In genomic region chr3:108850506-108850905, GRCm38 (mm10) we compare ENCODE assay signal across 9 mouse cellular contexts. TPM values are rescaled to one million over a fixed set of nuclear protein-coding genes. Genes with fewer than 3 reads are reported as not detected.
DNase-seq lines count a peak whose midpoint lies in the region; TF ChIP-seq lines count a peak whose summit lies in the region.
"Had no signal": no experiment of that assay in that cellular context is flagged by ENCODE, and none has a peak within 500 bp of the region (broad histone marks: within the 10 kb centered on the region; RNA-seq: fewer than 3 reads in every experiment).

No protein-coding gene starts in this region.

- H3K4me1 ChIP-seq in CH12.LX (ENCODE audit: control insufficient read depth in 1 of 2, insufficient read depth in 2 of 2) = peaks cover 28 to 57% of the 10 kb centered on the region in 2 experiments

- intact Hi-C loops in left cerebral cortex, postnatal 14 days (cut with DNase I) = loop anchor here (5.0 kb wide), 1 partner anchor 212 kb away; no protein-coding TSS in a partner anchor
- intact Hi-C loops in left cerebral cortex, postnatal 36 days (cut with DNase I) = no loop called here

- no peaks in the 10 kb centered on the region for H3K27me3 ChIP-seq in CH12.LX (replicated peaks)
- H3K27me3 ChIP-seq: heart, embryonic 12.5 days had no signal

- in situ Hi-C loops in CH12.LX (cut with MboI; ENCODE audit: low pct_ligation_motif_present, low pct_unique_long_range_greater_than_20kb, low sequenced_read_pairs) = no loop called here

- no peak for TF ChIP-seq RAD21 in CH12.LX (IDR thresholded peaks at IDR 0.05; ENCODE audit: low read depth, low read length)

- TF ChIP-seq EP300 in CH12.LX (IDR thresholded peaks at IDR 0.05; ENCODE audit: low read length) = peak; percentile 69; the same call in 1 of the 2 replicates

- no peak overlapping the region for H3K4me3 ChIP-seq in CH12.LX (replicated peaks in 1 of 3; ENCODE audit: low read depth in 2 of 3, low read length in 2 of 3, poor library complexity in 1 of 3)
- H3K4me3 ChIP-seq: heart, embryonic 12.5 days had no signal

- dilution Hi-C loops in CH12.LX (cut with MboI; ENCODE audit: extremely low pct_ligation_motif_present, extremely low pct_unique_long_range_greater_than_20kb, low sequenced_read_pairs) = no loop called here

- DNase-seq in left cerebral cortex, postnatal 14 days (ENCODE audit: low spot score in 2 of 2) = peak; percentile 19 to 22
- no peak for DNase-seq in left cerebral cortex, postnatal 36 days (ENCODE audit: low spot score in 2 of 2)
- DNase-seq in CH12.LX (ENCODE audit: extremely low read depth) = peak; percentile 79
- DNase-seq in adrenal gland, adult 2 months = peak; percentile 79
- peak; percentile 39 for DNase-seq in lung, postnatal 36 days
- DNase-seq in yolk sac, embryonic 10.5 days (ENCODE audit: low spot score) = no peak
- DNase-seq in retina, embryonic 14.5 days (ENCODE audit: low spot score) = no peak
- DNase-seq in spleen, postnatal 4 days (ENCODE audit: low spot score in 2 of 2) = no peak

- H3K27ac ChIP-seq in CH12.LX (ENCODE audit: insufficient read depth, low read depth) = peak overlapping the region; percentile 91

- TF ChIP-seq POLR2A in CH12.LX (IDR thresholded peaks at IDR 0.05; ENCODE audit: low read depth, low read length) = no peak

- no peaks in the 10 kb centered on the region for H3K9me3 ChIP-seq in CH12.LX (replicated peaks; ENCODE audit: low read length)
- H3K9me3 ChIP-seq: heart, embryonic 12.5 days had no signal

- peak overlapping the region; percentile 33; the same call in 1 of the 2 replicates for H3K9ac ChIP-seq in CH12.LX (ENCODE audit: insufficient read depth, low read depth)
- H3K9ac ChIP-seq: heart, embryonic 12.5 days had no signal

- H3K4me2 ChIP-seq in CH12.LX (ENCODE audit: insufficient read depth, low read depth, poor library complexity, severe bottlenecking) = peak overlapping the region; percentile 51; the same call in 1 of the 2 replicates
- H3K4me2 ChIP-seq: heart, embryonic 12.5 days had no signal

- no peak for TF ChIP-seq CTCF in CH12.LX (conservative IDR thresholded peaks at IDR 0.05 in 1 of 2, IDR thresholded peaks at IDR 0.05 in 1 of 2; ENCODE audit: low read depth in 2 of 2, low read length in 2 of 2)

- no peaks in the 10 kb centered on the region for H3K36me3 ChIP-seq in CH12.LX (replicated peaks in 1 of 2; ENCODE audit: control insufficient read depth in 1 of 2, insufficient read depth in 1 of 2, low read length in 1 of 2)
- H3K36me3 ChIP-seq: heart, embryonic 12.5 days had no signal

- no peaks in the 10 kb centered on the region for H3K79me2 ChIP-seq in CH12.LX (replicated peaks; ENCODE audit: control insufficient read depth, extremely low read depth, insufficient read depth, poor library complexity, severe bottlenecking)

TF ChIP-seq in CH12.LX, 34 proteins besides CTCF, POLR2A, EP300 and RAD21:
- TF ChIP-seq JUN (IDR thresholded peaks at IDR 0.05; ENCODE audit: insufficient read depth, low read depth, low read length) (peak; percentile 48; the same call in 1 of the 2 replicates), UBTF (IDR thresholded peaks at IDR 0.05; ENCODE audit: low read depth, low read length) (no peak), BHLHE40 (IDR thresholded peaks at IDR 0.05; ENCODE audit: low read depth, low read length) (peak; percentile 85), IRF4 (IDR thresholded peaks at IDR 0.05; ENCODE audit: low read depth, low read length) (peak; percentile 71), ETS1 (conservative IDR thresholded peaks at IDR 0.05; ENCODE audit: low read depth, low read length) (peak; percentile 78), ELF1 (IDR thresholded peaks at IDR 0.05; ENCODE audit: low read depth, low read length) (0 out of 2 replicates have a peak, but pooled peaks have one; percentile 28), TCF12 (IDR thresholded peaks at IDR 0.05; ENCODE audit: low read depth, low read length) (0 out of 2 replicates have a peak, but pooled peaks have one; percentile 17), NRF1 (IDR thresholded peaks at IDR 0.05; ENCODE audit: low read depth, low read length) (no peak), TBP (conservative IDR thresholded peaks at IDR 0.05; ENCODE audit: low read depth, low read length) (0 out of 2 replicates have a peak, but pooled peaks have one; percentile 37)

RNA-seq across cellular contexts. Expression of gene Stxbp3, which starts 10.2 kb away (rescaled TPM):
- total RNA-seq in left cerebral cortex, postnatal 14 days (2021) = 10 to 100 TPM; 16.7 to 17.5 TPM
- total RNA-seq in left cerebral cortex, postnatal 36 days (2021) = 10 to 100 TPM; 22.4 to 23.7 TPM
- total RNA-seq in CH12.LX (2012; rRNA removed) = 14.5 and 21.5 TPM in 2 replicates
- 14.4 and 16.7 TPM in 2 replicates for total RNA-seq in CH12.LX (2014; rRNA removed)
- polyA plus RNA-seq in CH12.LX (2012; ENCODE audit: insufficient read length, low read depth) = 12.1 and 16.7 TPM in 2 replicates
- 10 to 100 TPM; 43.1 to 60.1 TPM for total RNA-seq in adrenal gland, adult 2 months (2021)
- polyA plus RNA-seq in adrenal gland, adult 2 months (2012; rRNA removed) = 1.9 and 2.8 TPM in 2 replicates

RNA-seq across cellular contexts. Expression of gene Fndc7, which starts 39.3 kb away (rescaled TPM):
- total RNA-seq in left cerebral cortex, postnatal 14 days (2021) = under 1 TPM in 1 of 2 experiments, not detected in 1; 0.11 TPM
- total RNA-seq in left cerebral cortex, postnatal 36 days (2021) = not detected
- total RNA-seq in CH12.LX (2012; rRNA removed) (0.42 and 0.81 TPM in 2 replicates), CH12.LX (2014; rRNA removed) (1.1 TPM in 2 replicates)
- 0.57 and 0.61 TPM in 2 replicates for polyA plus RNA-seq in CH12.LX (2012; ENCODE audit: insufficient read length, low read depth)
- total RNA-seq in adrenal gland, adult 2 months (2021) = 1 to 10 TPM in 1 of 2 experiments, under 1 TPM in 1; 0.35 to 1.1 TPM
- 0.19 and 0.25 TPM in 2 replicates for polyA plus RNA-seq in adrenal gland, adult 2 months (2012; rRNA removed)

Comparison
In these comparisons a context has a peak if more than half of its experiments do, and no peak if none do; other contexts are left out.
1. DNase-seq: peak in left cerebral cortex, postnatal 14 days (2 of 2), CH12.LX (single experiment), adrenal gland, adult 2 months (single experiment) and lung, postnatal 36 days (single experiment); none in left cerebral cortex, postnatal 36 days (0 of 2), yolk sac, embryonic 10.5 days (single experiment), retina, embryonic 14.5 days (single experiment) and spleen, postnatal 4 days (0 of 2).